Mouse (Mus musculus): Measurements from ENCODE around the gene Sh2b1. TPM values are rescaled to one million over a fixed set of nuclear protein-coding genes. Genes with fewer than 3 reads are reported as not detected.
"Not testable (repeated sequence)": the region's sequence is repeated elsewhere in the genome, so short reads cannot be mapped to it uniquely, and the experiment has no call there.

Sh2b1 gene
- polyA plus RNA-seq (2012; rRNA removed), result 40.5 and 48.0 TPM in 2 replicates

- no peak for DNase-seq (ENCODE audit: low read depth)
Observed at GRCm38 (mm10) chr7:126474993-126475581, at the start of gene Sh2b1. Gene Sh2b1 (minus strand): TSS chr7:126475424.

GRCm38 (mm10) chr7:126523316-126523715 lies 48.1 kb upstream of the Sh2b1 start:
- no peak for DNase-seq (ENCODE audit: low read depth)

- DNase-seq (ENCODE audit: low read depth), result no peak
Observed at GRCm38 (mm10) chr7:126519513-126519912, 44.3 kb upstream of the Sh2b1 start.

- no peak for DNase-seq (ENCODE audit: low read depth)
Observed at GRCm38 (mm10) chr7:126518261-126518941, 43.2 kb upstream of the Sh2b1 start.

GRCm38 (mm10) chr7:126511287-126511686 lies 36.1 kb upstream of the Sh2b1 start:
- no peak for DNase-seq (ENCODE audit: low read depth)

- no peak for DNase-seq (ENCODE audit: low read depth)
Observed at GRCm38 (mm10) chr7:126507126-126507778, 32.0 kb upstream of the Sh2b1 start.

- DNase-seq (ENCODE audit: low read depth), result no peak
Observed at GRCm38 (mm10) chr7:126504913-126505312, 29.7 kb upstream of the Sh2b1 start.

- DNase-seq (ENCODE audit: low read depth), result no peak
Observed at GRCm38 (mm10) chr7:126503273-126503878, 28.2 kb upstream of the Sh2b1 start, which contains the start of gene Atxn2l. Gene Atxn2l (minus strand): TSS chr7:126503437.

- no peak for DNase-seq (ENCODE audit: low read depth)
Observed at GRCm38 (mm10) chr7:126502751-126503150, 27.5 kb upstream of the Sh2b1 start.

GRCm38 (mm10) chr7:126502023-126502741 lies 27.0 kb upstream of the Sh2b1 start:
- no peak for DNase-seq (ENCODE audit: low read depth)

- no peak for DNase-seq (ENCODE audit: low read depth)
Observed at GRCm38 (mm10) chr7:126501684-126502022, 26.4 kb upstream of the Sh2b1 start.

- no peak for DNase-seq (ENCODE audit: low read depth)
Observed at GRCm38 (mm10) chr7:126499416-126499815, 24.2 kb upstream of the Sh2b1 start.

- DNase-seq (ENCODE audit: low read depth), result no peak
Observed at GRCm38 (mm10) chr7:126497966-126498365, 22.7 kb upstream of the Sh2b1 start.

- no peak for DNase-seq (ENCODE audit: low read depth)
Observed at GRCm38 (mm10) chr7:126496475-126496874, 21.3 kb upstream of the Sh2b1 start.

GRCm38 (mm10) chr7:126494120-126494519 lies 18.9 kb upstream of the Sh2b1 start:
- DNase-seq (ENCODE audit: low read depth), result no peak

- no peak for DNase-seq (ENCODE audit: low read depth)
Observed at GRCm38 (mm10) chr7:126491973-126492372, 16.7 kb upstream of the Sh2b1 start.

- DNase-seq (ENCODE audit: low read depth), result no peak
Observed at GRCm38 (mm10) chr7:126491005-126491404, 15.8 kb upstream of the Sh2b1 start.

- DNase-seq (ENCODE audit: low read depth), result not testable (repeated sequence)
Observed at GRCm38 (mm10) chr7:126487617-126488385, 12.6 kb upstream of the Sh2b1 start.

GRCm38 (mm10) chr7:126487052-126487483 lies 11.8 kb upstream of the Sh2b1 start, which contains the start of gene Tufm:
Gene Tufm (plus strand): TSS chr7:126487361.
- DNase-seq (ENCODE audit: low read depth), result peak; percentile 62

GRCm38 (mm10) chr7:126482392-126482871 lies 7.2 kb upstream of the Sh2b1 start:
- DNase-seq (ENCODE audit: low read depth), result no peak

- no peak for DNase-seq (ENCODE audit: low read depth)
Observed at GRCm38 (mm10) chr7:126481699-126482098, 6.5 kb upstream of the Sh2b1 start.

Measured in gonadal fat pad, adult 2 months (tissue).